Mouse (Mus musculus): ENCODE measurements around the gene Tnrc6c.

DNA sequence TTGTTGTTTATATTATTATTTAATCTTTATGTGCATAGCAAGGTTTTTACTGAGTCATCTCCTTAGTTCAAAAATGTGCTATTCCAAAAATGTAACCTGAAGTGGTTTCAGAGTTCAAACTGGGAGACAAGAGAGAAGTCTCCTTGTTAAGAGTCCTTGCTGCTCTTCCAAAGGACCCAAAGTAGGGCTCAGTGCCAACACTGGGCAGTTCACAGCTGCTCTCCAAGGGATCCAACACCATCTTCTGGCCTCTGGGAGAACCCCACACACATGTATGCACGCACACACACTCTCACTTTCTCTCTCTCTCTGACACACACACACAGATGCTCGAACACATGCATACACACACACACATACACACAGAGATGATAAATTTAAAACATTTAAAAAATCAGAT lies 11.9 kb upstream of the Tnrc6c start:
- peak; percentile 49 for TF ChIP-seq CTCF (IDR thresholded peaks at IDR 0.05; ENCODE audit: low read depth)
- TF ChIP-seq EP300 (optimal IDR thresholded peaks at IDR 0.05) = no peak
